Mouse (Mus musculus) bone marrow macrophage, adult 2 months (primary cell): Measurements from ENCODE around the gene Nudt6.

ENCODE experiments used
- CTCF ChIP-seq: IDR thresholded peaks from 2 replicates; pipeline ENCODE4 v1.5.1; 2012; ENCODE audit warnings: low read depth, mild to moderate bottlenecking, low read length, moderate library complexity
- POLR2A ChIP-seq: IDR thresholded peaks from 2 replicates; pipeline ENCODE4 v1.6.1; 2012; ENCODE audit warnings: mild to moderate bottlenecking, low read depth, low read length, borderline replicate concordance

DNA sequence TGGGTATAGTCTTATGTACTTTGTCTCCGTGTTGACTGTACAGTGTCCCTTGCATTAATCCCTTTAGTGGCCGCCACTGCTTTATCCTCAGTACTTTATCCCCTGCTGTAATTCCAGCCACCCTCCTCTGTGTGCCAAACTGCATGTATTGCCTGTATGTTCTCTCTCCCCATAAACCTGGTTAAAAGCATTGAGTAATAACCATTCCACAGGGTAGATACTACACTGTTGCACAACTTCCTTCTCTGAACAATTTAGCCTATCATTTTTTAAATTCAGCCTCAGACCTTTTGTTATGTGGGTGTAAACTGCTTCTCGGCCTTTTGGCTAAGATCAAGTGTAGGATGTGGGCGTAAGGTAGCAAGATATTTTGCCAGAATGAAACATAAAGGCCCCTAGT is 54.9 kb downstream of the Nudt6 start:
- TF ChIP-seq CTCF (no peak), POLR2A (no peak)
